Mouse (Mus musculus): ENCODE measurements at regions not wholly inside any gene's neighbourhood (a gene's known extent, or its start where the extent isn't known, plus 50 kb on each side); places are given as distances from the start of the nearest gene placed in this dataset.

- Histone ChIP-seq H3K9me3 (ENCODE audit: control insufficient read depth, insufficient read depth, low read depth, low read length) (no peaks in the 10 kb centered on the region), H3K4me1 (ENCODE audit: control insufficient read depth in 2 of 2, insufficient read depth in 2 of 2, low read length in 2 of 2, poor library complexity in 1 of 2) (no peaks in the 10 kb centered on the region), H3K4me3 (ENCODE audit: insufficient read depth in 1 of 2, low read depth in 1 of 2, low read length in 2 of 2, poor library complexity in 1 of 2, severe bottlenecking in 1 of 2) (no peak overlapping the region), H3K27ac (ENCODE audit: insufficient read depth, low read depth, low read length, poor library complexity, severe bottlenecking) (no peak overlapping the region), H3K9ac (ENCODE audit: insufficient read depth, low read depth, low read length, poor library complexity, severe bottlenecking) (no peak overlapping the region), H3K36me3 (ENCODE audit: control insufficient read depth, insufficient read depth, low read length, poor library complexity, severe bottlenecking) (no peaks in the 10 kb centered on the region)
- in situ Hi-C loops (cut with MboI; ENCODE audit: low sequenced_read_pairs in 2 of 2, unreplicated experiment in 2 of 2): no loop called here
- no peak for TF ChIP-seq MAFK (IDR thresholded peaks at IDR 0.05; ENCODE audit: insufficient read depth, low read depth, low read length)
- TF ChIP-seq ZNF384 (IDR thresholded peaks at IDR 0.05; ENCODE audit: low read depth, low read length): no peak
- no peak for TF ChIP-seq CHD2 (IDR thresholded peaks at IDR 0.05; ENCODE audit: low read depth, low read length)
- no peak for TF ChIP-seq HCFC1 (IDR thresholded peaks at IDR 0.05; ENCODE audit: borderline replicate concordance, insufficient read depth, low read length)
- TF ChIP-seq ZC3H11A (IDR thresholded peaks at IDR 0.05; ENCODE audit: borderline replicate concordance, low read depth, low read length): no peak
- no peak for DNase-seq (ENCODE audit: low read depth, low spot score)
Observed at GRCm38 (mm10) chr16:97281615-97282110, 74.9 kb upstream of the Bace2 start.

GRCm38 (mm10) chr16:97282943-97283342 lies 73.6 kb upstream of the Bace2 start:
- in situ Hi-C loops (cut with MboI; ENCODE audit: low sequenced_read_pairs in 2 of 2, unreplicated experiment in 2 of 2): no loop called here
- H3K4me1 ChIP-seq (ENCODE audit: control insufficient read depth in 2 of 2, insufficient read depth in 2 of 2, low read length in 2 of 2, poor library complexity in 1 of 2): no peaks in the 10 kb centered on the region
- no peaks in the 10 kb centered on the region for H3K9me3 ChIP-seq (ENCODE audit: control insufficient read depth, insufficient read depth, low read depth, low read length)
- no peak overlapping the region for H3K9ac ChIP-seq (ENCODE audit: insufficient read depth, low read depth, low read length, poor library complexity, severe bottlenecking)
- H3K27ac ChIP-seq (ENCODE audit: insufficient read depth, low read depth, low read length, poor library complexity, severe bottlenecking): no peak overlapping the region
- H3K36me3 ChIP-seq (ENCODE audit: control insufficient read depth, insufficient read depth, low read length, poor library complexity, severe bottlenecking): no peaks in the 10 kb centered on the region
- no peak for DNase-seq (ENCODE audit: low read depth, low spot score)
- TF ChIP-seq ZC3H11A (IDR thresholded peaks at IDR 0.05; ENCODE audit: borderline replicate concordance, low read depth, low read length) (no peak), CHD2 (IDR thresholded peaks at IDR 0.05; ENCODE audit: low read depth, low read length) (no peak), ZNF384 (IDR thresholded peaks at IDR 0.05; ENCODE audit: low read depth, low read length) (no peak), HCFC1 (IDR thresholded peaks at IDR 0.05; ENCODE audit: borderline replicate concordance, insufficient read depth, low read length) (no peak), MAFK (IDR thresholded peaks at IDR 0.05; ENCODE audit: insufficient read depth, low read depth, low read length) (no peak)
- H3K4me3 ChIP-seq (ENCODE audit: insufficient read depth in 1 of 2, low read depth in 1 of 2, low read length in 2 of 2, poor library complexity in 1 of 2, severe bottlenecking in 1 of 2): no peak overlapping the region

- TF ChIP-seq MAFK (IDR thresholded peaks at IDR 0.05; ENCODE audit: insufficient read depth, low read depth, low read length): no peak
- no peak for TF ChIP-seq ZC3H11A (IDR thresholded peaks at IDR 0.05; ENCODE audit: borderline replicate concordance, low read depth, low read length)
- no peak for TF ChIP-seq ZNF384 (IDR thresholded peaks at IDR 0.05; ENCODE audit: low read depth, low read length)
- TF ChIP-seq CHD2 (IDR thresholded peaks at IDR 0.05; ENCODE audit: low read depth, low read length): no peak
- TF ChIP-seq HCFC1 (IDR thresholded peaks at IDR 0.05; ENCODE audit: borderline replicate concordance, insufficient read depth, low read length): no peak
- Histone ChIP-seq H3K4me1 (ENCODE audit: control insufficient read depth in 2 of 2, insufficient read depth in 2 of 2, low read length in 2 of 2, poor library complexity in 1 of 2) (no peaks in the 10 kb centered on the region), H3K9me3 (ENCODE audit: control insufficient read depth, insufficient read depth, low read depth, low read length) (no peaks in the 10 kb centered on the region), H3K36me3 (ENCODE audit: control insufficient read depth, insufficient read depth, low read length, poor library complexity, severe bottlenecking) (no peaks in the 10 kb centered on the region), H3K4me3 (ENCODE audit: insufficient read depth in 1 of 2, low read depth in 1 of 2, low read length in 2 of 2, poor library complexity in 1 of 2, severe bottlenecking in 1 of 2) (no peak overlapping the region), H3K27ac (ENCODE audit: insufficient read depth, low read depth, low read length, poor library complexity, severe bottlenecking) (no peak overlapping the region), H3K9ac (ENCODE audit: insufficient read depth, low read depth, low read length, poor library complexity, severe bottlenecking) (no peak overlapping the region)
- DNase-seq (ENCODE audit: low read depth, low spot score): no peak
- in situ Hi-C loops (cut with MboI; ENCODE audit: low sequenced_read_pairs in 2 of 2, unreplicated experiment in 2 of 2): no loop called here
Observed at GRCm38 (mm10) chr16:97285886-97286447, 70.6 kb upstream of the Bace2 start.

- no peaks in the 10 kb centered on the region for H3K4me1 ChIP-seq (ENCODE audit: control insufficient read depth in 2 of 2, insufficient read depth in 2 of 2, low read length in 2 of 2, poor library complexity in 1 of 2)
- DNase-seq (ENCODE audit: low read depth, low spot score): no peak
- H3K9ac ChIP-seq (ENCODE audit: insufficient read depth, low read depth, low read length, poor library complexity, severe bottlenecking): no peak overlapping the region
- in situ Hi-C loops (cut with MboI; ENCODE audit: low sequenced_read_pairs in 2 of 2, unreplicated experiment in 2 of 2): no loop called here
- H3K4me3 ChIP-seq (ENCODE audit: insufficient read depth in 1 of 2, low read depth in 1 of 2, low read length in 2 of 2, poor library complexity in 1 of 2, severe bottlenecking in 1 of 2): no peak overlapping the region
- no peak overlapping the region for H3K27ac ChIP-seq (ENCODE audit: insufficient read depth, low read depth, low read length, poor library complexity, severe bottlenecking)
- H3K9me3 ChIP-seq (ENCODE audit: control insufficient read depth, insufficient read depth, low read depth, low read length): no peaks in the 10 kb centered on the region
- no peaks in the 10 kb centered on the region for H3K36me3 ChIP-seq (ENCODE audit: control insufficient read depth, insufficient read depth, low read length, poor library complexity, severe bottlenecking)
- TF ChIP-seq MAFK (IDR thresholded peaks at IDR 0.05; ENCODE audit: insufficient read depth, low read depth, low read length) (no peak), ZC3H11A (IDR thresholded peaks at IDR 0.05; ENCODE audit: borderline replicate concordance, low read depth, low read length) (no peak), HCFC1 (IDR thresholded peaks at IDR 0.05; ENCODE audit: borderline replicate concordance, insufficient read depth, low read length) (no peak), ZNF384 (IDR thresholded peaks at IDR 0.05; ENCODE audit: low read depth, low read length) (no peak), CHD2 (IDR thresholded peaks at IDR 0.05; ENCODE audit: low read depth, low read length) (no peak)
Observed at GRCm38 (mm10) chr16:97286717-97287116, 69.8 kb upstream of the Bace2 start.

All from ES-E14 (cell line).